Mouse (Mus musculus) cerebellum, adult 18-20 months (tissue): ENCODE measurements around the gene Slc39a13.
"Not testable (repeated sequence)": the region's sequence is repeated elsewhere in the genome, so short reads cannot be mapped to it uniquely, and the experiment has no call there.

ENCODE experiments used
- DNase-seq, 2 experiments: peaks; one replicate each; pipeline ENCODE4 v3.0.0; 2021

The Slc39a13 gene

DNA sequence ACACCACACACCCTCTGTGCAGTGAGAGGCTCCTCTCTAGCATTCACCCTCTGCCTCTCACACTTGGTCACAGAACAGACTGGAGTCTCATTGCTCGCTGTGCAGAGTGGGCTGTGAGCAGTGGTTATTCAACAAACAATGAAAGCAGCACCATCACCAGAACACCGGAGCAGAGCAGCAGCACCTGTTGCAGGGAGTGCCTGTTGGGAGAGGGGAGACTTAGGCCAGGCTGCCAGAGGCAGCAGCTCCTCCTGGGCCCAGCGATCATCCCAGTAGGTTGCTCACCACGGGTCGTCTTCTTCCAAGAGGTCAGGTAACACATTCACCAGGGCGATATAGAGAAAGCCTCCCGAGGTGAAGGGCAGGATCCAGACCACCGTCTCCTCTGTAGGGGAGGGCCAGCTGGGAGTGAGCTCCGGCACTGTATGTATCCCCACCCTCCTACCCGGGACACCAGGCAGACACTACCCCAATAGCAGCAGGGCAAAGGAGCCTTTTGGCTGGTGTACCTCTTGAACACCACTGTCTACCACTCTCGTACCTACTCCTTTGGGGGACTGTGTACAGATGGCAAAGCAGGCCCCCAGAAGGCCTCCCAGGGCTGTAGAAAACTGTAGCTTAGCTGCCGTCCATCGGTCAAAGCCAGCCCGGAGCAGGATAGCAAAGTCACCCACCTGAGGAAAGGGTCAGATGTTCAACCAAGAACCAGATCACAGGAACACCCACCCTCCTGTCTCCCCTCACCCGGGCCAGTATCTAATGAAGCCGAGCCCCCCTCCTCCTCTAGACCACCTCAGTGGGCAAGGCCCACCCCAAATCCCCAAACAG lies 7.2 kb downstream of the Slc39a13 start:
- no peak for DNase-seq

DNA sequence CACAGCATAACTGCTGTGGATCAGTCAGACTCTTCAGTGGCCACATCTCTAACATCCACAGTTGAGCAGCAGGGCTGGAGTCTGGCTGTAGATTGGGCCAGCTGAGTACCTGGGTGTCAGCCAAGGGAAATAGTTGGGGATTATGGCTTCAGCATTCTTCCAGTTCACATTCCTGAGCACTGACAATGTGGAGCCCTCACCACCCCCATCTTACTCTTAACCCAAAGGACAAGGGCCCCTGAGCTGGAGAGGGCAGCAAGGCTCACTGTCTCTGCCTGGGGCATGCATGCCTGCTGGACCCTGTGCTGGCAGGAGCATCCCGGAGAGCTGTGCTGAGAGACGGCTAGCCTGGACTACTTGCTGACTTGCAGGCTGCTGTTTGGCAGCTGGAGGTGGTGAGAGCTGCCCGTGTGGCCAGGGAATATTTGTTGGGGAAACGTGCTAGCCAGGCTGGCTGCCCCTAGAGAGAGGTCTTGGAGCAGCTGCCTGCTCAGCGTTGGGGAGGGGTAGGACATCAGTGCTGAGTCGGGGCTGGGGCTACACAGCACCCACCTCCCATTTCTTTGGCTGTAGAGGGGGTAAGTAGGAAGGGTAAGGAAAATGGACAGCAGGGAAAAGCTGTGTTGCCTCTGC lies 8.3 kb downstream of the Slc39a13 start:
- no peak for DNase-seq

- no peak for DNase-seq
These were observed 9.5 kb downstream of the Slc39a13 start for GRCm38 (mm10) chr2:91060544-91061355.

DNA sequence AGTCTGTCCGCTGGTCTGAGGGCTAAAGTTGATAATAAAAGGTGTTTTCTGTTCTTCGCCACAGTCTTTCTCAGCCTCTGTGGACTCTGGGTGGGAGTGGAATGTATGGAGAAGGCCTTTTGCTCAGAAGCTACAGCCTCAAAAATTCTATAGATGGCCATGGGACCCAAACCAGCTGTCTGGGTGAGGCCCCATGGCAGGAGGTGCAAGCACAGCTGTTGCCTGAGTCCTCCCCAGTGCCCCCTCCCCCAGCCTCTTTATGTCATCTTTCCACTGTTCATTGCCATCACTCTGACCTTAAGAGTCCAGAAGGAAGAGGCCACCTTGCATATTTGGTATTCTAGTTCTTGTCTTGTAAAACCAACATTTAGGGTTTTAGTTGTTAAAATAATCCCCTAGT lies 10.8 kb downstream of the Slc39a13 start:
- no peak for DNase-seq

DNA sequence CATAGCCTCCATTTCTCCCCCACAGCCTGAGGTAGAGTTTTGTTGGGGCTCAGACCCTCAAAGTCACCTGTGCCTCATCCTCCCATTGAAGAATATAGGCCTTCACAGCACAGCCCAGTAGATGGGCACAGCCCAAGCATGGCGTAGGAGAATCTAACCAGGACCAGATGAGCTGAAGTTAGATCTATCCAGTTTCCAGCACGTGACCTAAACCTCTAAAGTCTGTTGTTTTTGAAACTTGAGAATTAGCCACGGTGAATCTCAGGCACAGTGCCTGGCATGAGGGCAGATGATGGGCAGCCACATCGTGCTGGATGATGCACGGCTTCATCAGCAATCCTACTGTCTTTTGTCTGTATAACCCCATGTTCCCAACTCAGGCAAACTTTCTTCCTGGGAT lies 11.8 kb downstream of the Slc39a13 start:
- no peak for DNase-seq

DNA sequence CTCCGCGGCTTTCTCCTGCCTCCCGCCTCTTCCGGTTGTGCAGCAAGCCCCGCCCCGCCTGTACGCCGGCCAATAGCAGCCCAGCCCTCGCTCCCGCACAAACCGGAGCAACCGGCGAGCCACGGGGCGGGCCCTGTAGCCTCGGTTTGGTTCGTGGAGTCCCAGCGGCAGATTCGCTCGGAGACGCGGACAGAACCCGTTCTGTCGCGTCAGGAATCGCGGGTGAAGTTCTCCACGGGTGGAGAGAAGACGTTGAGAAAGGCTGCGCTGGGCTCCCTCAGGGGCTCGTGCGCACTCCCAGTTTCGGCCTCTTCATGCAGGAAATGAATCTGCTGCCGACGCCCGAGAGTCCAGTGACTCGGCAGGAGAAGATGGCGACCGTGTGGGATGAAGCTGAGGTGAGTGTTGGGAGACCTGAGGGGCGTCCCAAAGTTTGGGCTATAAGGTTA lies 16.3 kb downstream of the Slc39a13 start, which contains the start of gene Psmc3:
Gene Psmc3, plus strand, starts transcription at position 76 of the 449 bp plus-strand sequence.
- DNase-seq, result peak; percentile 98 to 99

DNA sequence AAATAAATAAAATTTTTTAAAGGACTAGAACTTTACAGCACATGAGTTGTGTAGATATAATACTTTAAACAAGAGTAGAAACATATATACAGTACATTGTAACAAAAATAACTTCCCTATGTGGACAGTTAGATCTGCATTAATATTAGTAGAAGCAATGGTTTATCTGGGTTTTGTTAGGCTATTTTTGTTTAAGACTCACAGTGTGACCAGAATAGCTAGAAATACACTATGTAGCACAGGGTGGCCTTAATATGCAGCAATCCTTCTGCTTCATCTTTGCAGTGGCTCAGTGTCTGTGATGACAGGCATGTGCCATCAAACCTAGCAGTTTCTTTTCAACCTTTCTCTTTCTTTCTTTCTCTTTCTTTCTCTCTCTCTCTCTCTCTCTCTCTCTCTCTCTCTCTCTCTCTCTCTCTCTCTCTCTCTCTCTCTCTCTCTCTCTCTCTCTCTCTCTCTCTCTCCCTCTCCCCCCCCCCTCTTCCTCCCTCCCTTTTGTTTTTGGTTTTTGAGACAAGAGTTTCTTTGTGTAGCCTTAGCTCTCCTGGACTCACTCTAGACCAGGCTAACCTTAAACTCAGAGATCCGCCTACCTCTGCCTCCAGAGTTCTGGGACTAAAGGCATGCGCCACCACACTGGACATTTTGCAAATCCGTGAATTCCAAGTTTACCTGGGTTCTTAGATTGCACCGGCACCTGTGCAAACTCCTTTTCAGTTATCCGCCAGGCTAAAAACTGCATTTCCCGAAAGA lies 16.9 kb downstream of the Slc39a13 start:
- no peak for DNase-seq

- no peak for DNase-seq
These were observed 17.5 kb downstream of the Slc39a13 start for GRCm38 (mm10) chr2:91052752-91053151.

DNA sequence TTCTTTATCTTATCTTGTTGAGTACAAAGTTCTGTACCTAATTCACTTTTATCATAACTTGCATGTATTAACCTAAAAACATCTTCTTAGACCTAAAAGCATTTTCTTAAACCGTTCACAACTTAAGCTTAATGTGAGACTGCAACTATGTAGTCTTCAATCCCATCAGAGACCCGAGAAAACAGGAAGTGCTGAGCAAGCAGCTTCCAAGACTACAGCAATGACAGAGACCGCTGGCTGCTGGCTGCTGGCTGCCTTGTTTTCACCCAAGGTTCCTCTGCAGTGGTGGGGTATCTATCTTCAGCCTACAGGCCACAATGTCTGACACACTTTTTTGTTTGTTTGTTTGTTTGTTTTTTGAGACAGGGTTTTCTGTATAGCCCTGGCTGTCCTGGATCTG lies 18.3 kb downstream of the Slc39a13 start:
- DNase-seq, result no peak

- no peak for DNase-seq
These were observed 22.9 kb downstream of the Slc39a13 start for GRCm38 (mm10) chr2:91047359-91047758.

DNA sequence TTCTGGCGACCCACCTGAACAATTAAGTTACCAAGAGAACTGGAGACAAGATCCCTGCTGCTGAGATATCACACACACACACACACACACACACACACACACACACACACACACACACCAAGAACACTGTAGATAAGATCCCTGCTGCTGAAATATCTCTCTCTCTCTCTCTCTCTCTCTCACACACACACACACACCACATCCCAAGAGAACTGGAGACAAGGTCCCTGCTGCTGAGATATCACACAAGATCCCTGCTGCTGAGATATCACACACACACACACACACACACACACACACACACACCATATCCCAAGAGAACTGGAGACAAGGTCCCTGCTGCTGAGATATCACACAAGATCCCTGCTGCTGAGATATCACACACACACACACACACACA lies 24.4 kb downstream of the Slc39a13 start:
- not testable (repeated sequence) for DNase-seq

GRCm38 (mm10) chr2:91044727-91045126 lies 25.5 kb downstream of the Slc39a13 start:
- DNase-seq, result no peak

GRCm38 (mm10) chr2:91042651-91043398 lies 27.4 kb downstream of the Slc39a13 start:
- no peak for DNase-seq

- DNase-seq, result no peak
These were observed 28.4 kb downstream of the Slc39a13 start for GRCm38 (mm10) chr2:91041786-91042185.

- no peak for DNase-seq
These were observed 34.8 kb downstream of the Slc39a13 start, which contains the start of gene Rapsn for GRCm38 (mm10) chr2:91035385-91035784. Rapsn (plus strand) TSS chr2:91035620.

GRCm38 (mm10) chr2:91033000-91033399 lies 37.2 kb downstream of the Slc39a13 start:
- no peak for DNase-seq

DNA sequence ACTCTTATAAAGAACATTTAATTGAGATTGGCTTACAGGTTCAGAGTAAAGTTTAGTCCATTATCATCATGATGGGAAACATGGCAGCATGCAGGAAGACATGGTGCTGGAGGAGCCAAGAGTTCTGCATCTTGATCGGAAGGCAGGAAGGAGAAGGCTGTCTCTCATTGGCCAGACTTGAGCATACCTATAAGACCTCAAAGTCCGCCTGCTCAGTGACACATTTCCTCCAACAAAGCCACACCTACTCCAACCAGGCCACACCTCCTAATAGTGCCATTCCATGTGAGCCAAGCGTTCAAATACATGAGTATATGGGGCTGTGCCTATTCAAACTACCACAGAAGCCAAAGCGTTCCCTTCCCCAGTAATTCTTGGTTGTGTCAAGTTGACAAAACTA lies 39.0 kb downstream of the Slc39a13 start:
- DNase-seq, result no peak

DNA sequence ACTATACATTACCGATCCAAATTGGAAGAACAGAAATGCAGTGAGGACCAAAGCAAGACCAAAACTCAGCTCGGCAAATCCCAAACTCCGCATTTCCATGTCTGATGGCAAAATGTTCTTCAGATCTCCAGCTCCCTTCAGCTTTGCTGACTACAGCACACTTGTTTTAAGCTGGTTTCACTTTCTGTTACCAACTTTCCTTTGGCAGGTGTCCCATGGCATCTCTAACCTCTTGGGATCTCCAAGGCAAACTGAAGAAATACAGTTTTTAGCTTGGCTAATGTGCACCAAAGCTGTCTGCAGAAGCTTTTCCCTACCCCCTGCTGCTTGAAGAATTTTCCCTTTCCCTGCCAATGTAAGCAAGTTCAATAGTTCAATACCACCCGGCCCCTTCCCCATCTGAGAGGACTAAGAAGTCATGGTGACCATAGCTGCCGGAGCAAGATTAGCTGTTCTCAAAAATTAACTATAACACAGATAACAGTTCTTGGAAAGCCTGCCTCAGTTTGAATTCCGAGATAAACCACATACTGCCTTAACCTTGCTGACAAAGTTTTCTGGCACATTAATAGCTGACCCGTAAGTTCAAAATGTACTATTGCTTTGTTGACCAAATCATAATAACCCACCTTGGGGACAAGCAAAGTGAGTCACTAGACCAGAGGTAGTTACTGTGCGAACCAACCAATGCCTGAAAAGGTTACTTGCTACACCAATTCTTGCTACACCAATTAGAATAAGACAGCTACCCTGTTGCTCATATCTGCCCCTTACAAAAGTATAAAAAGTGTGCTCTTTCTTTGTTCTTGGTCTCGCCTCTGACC lies 42.6 kb downstream of the Slc39a13 start:
- DNase-seq, result no peak

GRCm38 (mm10) chr2:91026491-91026890 lies 43.7 kb downstream of the Slc39a13 start:
- DNase-seq, result no peak

DNA sequence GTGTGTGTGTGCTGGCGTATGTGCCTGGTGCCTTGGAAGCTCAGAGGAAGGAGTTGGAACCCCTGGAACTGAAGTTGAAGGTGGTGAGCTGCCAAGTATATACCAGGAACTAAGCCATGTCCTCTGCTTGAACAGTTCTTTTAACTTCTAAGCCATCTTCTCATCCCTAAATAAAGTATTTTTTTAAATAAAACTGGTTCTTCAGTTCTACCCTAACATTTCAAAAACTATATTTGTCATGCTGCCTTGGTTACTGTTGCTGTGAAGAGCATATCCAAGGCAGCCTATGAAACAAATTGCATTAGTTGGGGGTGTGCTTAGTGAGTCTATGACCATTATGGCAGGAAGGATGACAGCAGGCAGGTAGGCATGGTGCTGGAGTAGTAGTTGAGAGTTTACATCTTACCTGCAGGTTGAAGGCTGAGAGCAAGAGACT lies 45.1 kb downstream of the Slc39a13 start:
- no peak for DNase-seq

DNA sequence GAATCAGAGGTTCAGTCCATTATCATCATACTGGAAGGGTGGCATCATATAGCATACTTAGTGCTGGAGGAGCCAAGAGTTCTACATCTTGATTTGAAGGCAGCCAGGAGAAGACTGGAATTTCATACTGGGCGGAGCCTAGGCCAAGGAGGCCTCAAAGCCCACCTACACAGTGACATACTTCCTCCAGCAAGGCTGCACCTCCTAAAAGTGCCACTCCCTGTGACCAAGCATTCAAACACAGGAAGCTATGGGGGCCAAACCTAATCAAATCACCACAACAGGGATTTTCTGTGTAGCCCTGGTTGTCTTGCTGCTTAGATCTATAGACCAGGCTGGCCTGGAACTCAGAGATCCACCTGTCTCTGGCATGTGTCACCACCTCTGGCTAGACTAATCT lies 46.3 kb downstream of the Slc39a13 start:
- no peak for DNase-seq
